Mouse (Mus musculus): ENCODE results near the gene Cx3cr1. TPM values are rescaled to one million over a fixed set of nuclear protein-coding genes. Genes with fewer than 3 reads are reported as not detected.
"Not testable (repeated sequence)": the region's sequence is repeated elsewhere in the genome, so short reads cannot be mapped to it uniquely, and the experiment has no call there.

The Cx3cr1 gene
- polyA plus RNA-seq, 1 experiment from 2014 or later: 2.7 TPM

- Histone ChIP-seq H3K36me3 (replicated peaks) (no peaks in the 10 kb centered on the region), H3K9me3 (replicated peaks) (no peaks in the 10 kb centered on the region), H3K4me2 (no peak overlapping the region; the same call in 1 of the 2 replicates), H3K27ac (replicated peaks) (no peak overlapping the region), H3K4me3 (replicated peaks) (no peak overlapping the region), H3K27me3 (no peaks in the 10 kb centered on the region), H3K9ac (no peak overlapping the region), H3K4me1 (replicated peaks) (0 out of 2 replicates have a peak, but pooled peaks cover 6% of the 10 kb centered on the region)
- 16% methylated on average over 14 of the region's 14 CpGs for WGBS (ENCODE audit: insufficient replicate concordance)
- 0 out of 2 replicates have a peak, but pooled peaks have one; percentile 29 for ATAC-seq (ENCODE audit: insufficient read depth)
Measured at GRCm38 (mm10) chr9:120027401-120028151, 42.1 kb downstream of the Cx3cr1 start.

DNA sequence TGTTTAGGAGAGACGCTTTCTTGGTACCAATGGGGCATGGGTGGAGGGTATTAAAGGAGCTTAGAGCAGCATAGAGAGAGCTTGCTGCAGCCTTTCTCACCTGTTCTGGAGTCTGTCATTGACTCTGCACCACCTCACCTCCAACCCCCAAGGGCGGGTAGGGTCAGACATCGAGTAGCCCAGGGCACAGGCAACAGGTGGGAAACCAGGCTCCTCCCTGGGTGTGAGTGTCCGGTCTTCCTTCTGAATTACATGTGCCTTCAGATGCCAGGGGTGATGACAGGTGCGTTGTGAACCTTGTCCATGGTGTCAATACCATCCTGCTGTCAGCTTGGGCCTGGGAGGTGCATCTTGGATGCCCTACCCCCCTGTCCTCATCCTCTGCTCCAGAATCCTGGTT lies 45.1 kb downstream of the Cx3cr1 start:
- Histone ChIP-seq H3K9ac (no peak overlapping the region), H3K27me3 (no peaks in the 10 kb centered on the region), H3K9me3 (replicated peaks) (no peaks in the 10 kb centered on the region), H3K4me2 (no peak overlapping the region), H3K27ac (replicated peaks) (no peak overlapping the region), H3K4me3 (replicated peaks) (no peak overlapping the region), H3K4me1 (replicated peaks) (peaks cover 6% of the 10 kb centered on the region; the same call in 1 of the 2 replicates), H3K36me3 (replicated peaks) (no peaks in the 10 kb centered on the region)
- WGBS (ENCODE audit: insufficient replicate concordance): 64% methylated on average over 5 of the region's 5 CpGs
- ATAC-seq (ENCODE audit: insufficient read depth): no peak

DNA sequence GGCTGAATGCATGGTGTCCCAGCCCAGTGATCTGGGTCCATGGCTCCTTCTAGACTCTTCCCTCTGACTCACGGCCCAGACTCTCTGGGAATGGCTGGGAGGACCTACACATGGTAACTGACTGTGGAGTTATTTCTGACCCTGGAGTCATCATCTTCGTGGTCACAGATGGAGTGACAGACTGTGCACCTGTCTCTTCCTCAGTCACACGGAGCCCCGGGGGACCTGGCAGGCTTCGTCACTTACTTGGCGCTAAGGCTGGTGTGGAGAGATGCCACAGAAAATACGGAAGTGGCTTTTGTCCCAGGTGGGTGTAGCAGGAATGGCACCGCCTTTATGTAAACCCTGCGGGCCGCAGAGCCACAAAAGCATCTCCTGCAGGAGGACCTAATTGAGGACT lies 45.5 kb downstream of the Cx3cr1 start:
- 62% methylated on average over 10 of the region's 10 CpGs for WGBS (ENCODE audit: insufficient replicate concordance)
- H3K4me3 ChIP-seq (replicated peaks): no peak overlapping the region
- no peaks in the 10 kb centered on the region for H3K9me3 ChIP-seq (replicated peaks)
- no peak overlapping the region for H3K27ac ChIP-seq (replicated peaks)
- ATAC-seq (ENCODE audit: insufficient read depth): no peak
- H3K4me2 ChIP-seq: no peak overlapping the region
- no peaks in the 10 kb centered on the region for H3K36me3 ChIP-seq (replicated peaks)
- no peaks in the 10 kb centered on the region for H3K27me3 ChIP-seq
- no peak overlapping the region for H3K9ac ChIP-seq
- H3K4me1 ChIP-seq (replicated peaks): peaks cover 6% of the 10 kb centered on the region; the same call in 1 of the 2 replicates

GRCm38 (mm10) chr9:120023086-120023811 lies 46.4 kb downstream of the Cx3cr1 start, which contains the start of gene Xirp1:
Gene Xirp1, minus strand, starts transcription at chr9:120023598.
- 71% methylated on average over 18 of the region's 18 CpGs for WGBS (ENCODE audit: insufficient replicate concordance)
- peaks cover 6% of the 10 kb centered on the region; the same call in 1 of the 2 replicates for H3K4me1 ChIP-seq (replicated peaks)
- no peak for ATAC-seq (ENCODE audit: insufficient read depth)
- H3K27ac ChIP-seq (replicated peaks): no peak within 1 kb of the TSS
- no peaks in the 10 kb centered on the region for H3K36me3 ChIP-seq (replicated peaks)
- no peak within 1 kb of the TSS for H3K4me2 ChIP-seq
- H3K4me3 ChIP-seq (replicated peaks): no peak within 1 kb of the TSS
- no peaks in the 10 kb centered on the region; the same call in 1 of the 2 replicates for H3K27me3 ChIP-seq
- H3K9me3 ChIP-seq (replicated peaks): no peaks in the 10 kb centered on the region
- H3K9ac ChIP-seq: no peak within 1 kb of the TSS

GRCm38 (mm10) chr9:120021164-120021563 lies 48.5 kb downstream of the Cx3cr1 start:
- H3K9ac ChIP-seq: no peak overlapping the region
- WGBS (ENCODE audit: insufficient replicate concordance): 56% methylated on average over 5 of the region's 5 CpGs
- no peak overlapping the region for H3K4me3 ChIP-seq (replicated peaks)
- no peak for ATAC-seq (ENCODE audit: insufficient read depth)
- no peaks in the 10 kb centered on the region; the same call in 1 of the 2 replicates for H3K4me1 ChIP-seq (replicated peaks)
- H3K4me2 ChIP-seq: no peak overlapping the region
- no peak overlapping the region for H3K27ac ChIP-seq (replicated peaks)
- H3K9me3 ChIP-seq (replicated peaks): no peaks in the 10 kb centered on the region
- H3K27me3 ChIP-seq: no peaks in the 10 kb centered on the region; the same call in 1 of the 2 replicates
- H3K36me3 ChIP-seq (replicated peaks): no peaks in the 10 kb centered on the region

DNA sequence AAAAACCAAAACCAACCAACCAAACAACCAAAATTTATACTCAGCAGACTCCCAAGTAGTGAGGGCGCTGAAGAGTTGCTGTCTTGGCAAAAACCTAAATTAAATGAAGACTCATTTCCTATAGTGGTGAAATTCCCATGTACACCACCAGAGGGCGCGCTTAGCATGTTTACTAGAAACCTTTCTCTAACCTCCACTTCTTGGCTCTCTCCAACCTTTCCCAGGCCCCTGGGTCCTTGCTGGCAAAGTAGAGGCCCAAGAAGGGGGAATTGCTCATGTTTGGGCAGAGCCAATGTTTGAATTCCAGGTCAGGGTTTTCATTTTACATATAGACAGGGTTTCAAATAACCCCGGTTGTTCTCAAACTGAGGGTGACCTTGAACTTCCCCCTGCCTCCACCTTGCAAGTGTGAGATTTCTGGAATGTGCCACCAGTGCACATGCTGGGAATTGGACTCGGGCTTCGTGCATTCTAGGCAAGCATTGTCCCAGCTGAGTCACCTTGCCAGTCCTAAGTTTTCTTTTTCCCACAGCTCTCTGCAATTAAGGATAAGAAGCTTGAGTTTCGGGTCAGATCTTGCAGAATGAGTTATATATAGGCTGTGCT lies 49.3 kb downstream of the Cx3cr1 start:
- WGBS (ENCODE audit: insufficient replicate concordance): 29% methylated on average over 7 of the region's 7 CpGs
- no peak for ATAC-seq (ENCODE audit: insufficient read depth)
- Histone ChIP-seq H3K4me3 (replicated peaks) (no peak overlapping the region), H3K4me2 (no peak overlapping the region), H3K9me3 (replicated peaks) (no peaks in the 10 kb centered on the region), H3K4me1 (replicated peaks) (no peaks in the 10 kb centered on the region; the same call in 1 of the 2 replicates), H3K27me3 (no peaks in the 10 kb centered on the region; the same call in 1 of the 2 replicates), H3K27ac (replicated peaks) (no peak overlapping the region), H3K36me3 (replicated peaks) (no peaks in the 10 kb centered on the region), H3K9ac (no peak overlapping the region)

DNA sequence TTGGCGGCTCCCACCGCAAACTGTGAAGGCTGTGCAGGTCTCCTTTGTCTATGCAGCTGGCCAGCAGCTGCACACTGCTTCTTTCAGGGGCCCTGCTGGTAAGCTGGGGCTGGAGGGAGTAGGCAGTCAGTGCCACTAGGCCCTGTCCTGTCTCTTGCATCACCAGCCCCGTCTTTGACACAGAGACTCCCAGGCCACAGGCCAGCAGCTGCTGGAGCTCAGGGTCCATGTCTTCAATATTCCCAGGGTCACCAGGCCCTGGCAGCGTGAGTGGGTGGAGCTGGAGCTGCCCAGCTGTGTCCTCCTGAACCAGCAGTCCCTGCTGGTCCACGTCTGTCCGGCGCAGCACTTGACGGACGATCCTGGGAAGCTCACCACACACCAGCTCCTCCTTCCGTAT lies 52.7 kb downstream of the Cx3cr1 start:
- WGBS (ENCODE audit: insufficient replicate concordance): 68% methylated on average over 10 of the region's 10 CpGs
- no peak overlapping the region for H3K9ac ChIP-seq
- no peaks in the 10 kb centered on the region; the same call in none of the 2 replicates for H3K27me3 ChIP-seq
- no peaks in the 10 kb centered on the region for H3K36me3 ChIP-seq (replicated peaks)
- no peaks in the 10 kb centered on the region for H3K9me3 ChIP-seq (replicated peaks)
- no peak overlapping the region for H3K4me2 ChIP-seq
- H3K4me3 ChIP-seq (replicated peaks): no peak overlapping the region
- ATAC-seq (ENCODE audit: insufficient read depth): no peak
- peaks cover 10% of the 10 kb centered on the region for H3K4me1 ChIP-seq (replicated peaks)
- H3K27ac ChIP-seq (replicated peaks): no peak overlapping the region

GRCm38 (mm10) chr9:120014828-120015227 lies 54.9 kb downstream of the Cx3cr1 start:
- H3K27me3 ChIP-seq: peaks cover 9% of the 10 kb centered on the region
- H3K4me3 ChIP-seq (replicated peaks): no peak overlapping the region
- H3K27ac ChIP-seq (replicated peaks): no peak overlapping the region
- WGBS (ENCODE audit: insufficient replicate concordance): 58% methylated on average over 6 of the region's 6 CpGs
- no peaks in the 10 kb centered on the region for H3K9me3 ChIP-seq (replicated peaks)
- no peak overlapping the region for H3K9ac ChIP-seq
- H3K4me2 ChIP-seq: no peak overlapping the region
- no peak for ATAC-seq (ENCODE audit: insufficient read depth)
- peaks cover 23% of the 10 kb centered on the region for H3K4me1 ChIP-seq (replicated peaks)
- H3K36me3 ChIP-seq (replicated peaks): no peaks in the 10 kb centered on the region

GRCm38 (mm10) chr9:120013251-120013820 lies 56.3 kb downstream of the Cx3cr1 start:
- 60% methylated on average over 11 of the region's 11 CpGs for WGBS (ENCODE audit: insufficient replicate concordance)
- peaks cover 23% of the 10 kb centered on the region for H3K4me1 ChIP-seq (replicated peaks)
- H3K9me3 ChIP-seq (replicated peaks): no peaks in the 10 kb centered on the region
- H3K9ac ChIP-seq: no peak overlapping the region
- no peak overlapping the region for H3K27ac ChIP-seq (replicated peaks)
- H3K27me3 ChIP-seq: peaks cover 13% of the 10 kb centered on the region
- no peak overlapping the region for H3K4me2 ChIP-seq
- no peak overlapping the region for H3K4me3 ChIP-seq (replicated peaks)
- H3K36me3 ChIP-seq (replicated peaks): no peaks in the 10 kb centered on the region
- no peak for ATAC-seq (ENCODE audit: insufficient read depth)

DNA sequence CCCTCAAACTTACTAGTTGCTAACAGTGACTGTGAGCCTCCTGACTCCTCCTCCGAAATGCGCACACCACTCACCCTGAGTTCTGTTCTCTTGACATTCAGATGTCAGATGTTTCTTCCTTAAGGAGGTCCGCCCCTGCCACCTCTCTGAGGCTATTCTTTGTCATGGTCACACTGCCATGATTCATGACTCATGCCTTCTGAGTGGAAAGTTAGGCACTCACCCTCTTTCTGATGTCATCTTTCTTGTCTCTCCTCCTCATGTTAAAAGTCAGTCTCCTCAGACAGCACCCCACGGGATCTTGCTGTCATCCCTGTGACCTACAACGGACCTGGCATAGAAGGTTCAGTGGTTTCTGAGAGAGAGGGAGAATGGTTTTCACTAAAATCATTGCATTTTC lies 56.9 kb downstream of the Cx3cr1 start:
- WGBS (ENCODE audit: insufficient replicate concordance): 59% methylated on average over 5 of the region's 5 CpGs
- Histone ChIP-seq H3K4me1 (replicated peaks) (peaks cover 23% of the 10 kb centered on the region), H3K27me3 (peaks cover 13% of the 10 kb centered on the region), H3K9me3 (replicated peaks) (no peaks in the 10 kb centered on the region), H3K9ac (no peak overlapping the region), H3K4me3 (replicated peaks) (no peak overlapping the region), H3K4me2 (no peak overlapping the region), H3K27ac (replicated peaks) (no peak overlapping the region), H3K36me3 (replicated peaks) (no peaks in the 10 kb centered on the region)
- no peak for ATAC-seq (ENCODE audit: insufficient read depth)

DNA sequence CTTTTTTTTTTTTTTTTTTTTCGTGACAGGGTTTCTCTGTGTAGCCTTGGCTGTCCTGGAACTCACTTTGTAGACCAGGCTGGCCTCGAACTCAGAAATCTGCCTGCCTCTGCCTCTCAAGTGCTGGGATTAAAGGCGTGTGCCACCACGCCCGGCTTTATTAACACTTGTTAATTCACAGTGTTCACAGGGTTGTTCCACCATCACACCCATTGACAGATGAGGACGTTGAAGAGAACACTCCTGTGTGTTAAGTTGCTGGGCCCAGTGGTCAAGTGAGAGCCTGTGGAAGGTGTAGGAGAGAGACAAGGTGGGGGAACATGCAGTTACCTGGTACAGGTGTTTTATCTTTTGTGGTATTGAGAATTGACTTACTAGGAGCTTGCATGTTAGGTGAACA lies 57.5 kb downstream of the Cx3cr1 start:
- Histone ChIP-seq H3K4me1 (replicated peaks) (peaks cover 23% of the 10 kb centered on the region), H3K27me3 (peaks cover 13% of the 10 kb centered on the region)
- H3K4me2 ChIP-seq; H3K9ac ChIP-seq; H3K9me3 ChIP-seq (replicated peaks); ATAC-seq (ENCODE audit: insufficient read depth); H3K27ac ChIP-seq (replicated peaks); H3K4me3 ChIP-seq (replicated peaks); H3K36me3 ChIP-seq (replicated peaks): not testable (repeated sequence)
- 74% methylated on average over 6 of the region's 6 CpGs for WGBS (ENCODE audit: insufficient replicate concordance)
